Comparison of ENCODE assay signal across 26 mouse cellular contexts in genomic region chr3:100910621-100911020, GRCm38 (mm10). TPM values are rescaled to one million over a fixed set of nuclear protein-coding genes. Genes with fewer than 3 reads are reported as not detected.
DNase-seq lines count a peak whose midpoint lies in the region; ATAC-seq and TF ChIP-seq lines count a peak whose summit lies in the region.
"Had no signal": no experiment of that assay in that cellular context is flagged by ENCODE, and none has a peak within 500 bp of the region (broad histone marks: within the 10 kb centered on the region; RNA-seq: fewer than 3 reads in every experiment).

No protein-coding gene starts in this region.

- no peak overlapping the region for H3K9ac ChIP-seq in kidney, embryonic 15.5 days
- H3K9ac ChIP-seq in lung, embryonic 14.5 days: no peak overlapping the region
- H3K9ac ChIP-seq in intestine, postnatal 0 days (ENCODE audit: low read depth, low read length): no peak overlapping the region
- H3K9ac ChIP-seq in stomach, postnatal 0 days (ENCODE audit: low read length): no peak overlapping the region
- H3K9ac ChIP-seq: heart, embryonic 13.5 days; liver, embryonic 15.5 days; neural tube, embryonic 13.5 days had no signal

- H3K9me3 ChIP-seq in kidney, embryonic 15.5 days (replicated peaks): no peaks in the 10 kb centered on the region
- H3K9me3 ChIP-seq in lung, embryonic 14.5 days (ENCODE audit: low read depth, low read length): no peaks in the 10 kb centered on the region
- no peaks in the 10 kb centered on the region for H3K9me3 ChIP-seq in intestine, postnatal 0 days (ENCODE audit: control insufficient read depth)
- no peaks in the 10 kb centered on the region for H3K9me3 ChIP-seq in stomach, postnatal 0 days (ENCODE audit: control insufficient read depth, low read length)
- H3K9me3 ChIP-seq: G1E; heart, embryonic 13.5 days; liver, embryonic 15.5 days; midbrain, embryonic 10.5 days; neural tube, embryonic 13.5 days had no signal

- TF ChIP-seq EP300 in stomach, postnatal 0 days (optimal IDR thresholded peaks at IDR 0.05): no peak

- 38% methylated on average over 5 of the region's 5 CpGs for WGBS in kidney, embryonic 15.5 days
- 39% methylated on average over 5 of the region's 5 CpGs for WGBS in lung, embryonic 14.5 days
- WGBS in lung, adult 2 months: 57% methylated on average over 5 of the region's 5 CpGs
- WGBS in intestine, postnatal 0 days: 40% methylated on average over 5 of the region's 5 CpGs
- WGBS in stomach, postnatal 0 days: 36% methylated on average over 5 of the region's 5 CpGs

- no peak for TF ChIP-seq POLR2A in lung, adult 2 months (IDR thresholded peaks at IDR 0.05; ENCODE audit: borderline replicate concordance, extremely low read depth, low read depth, low read length)

- no peak for DNase-seq in kidney, adult 9 months
- peak; percentile 30 for DNase-seq in lung, embryonic 14.5 days
- no peak for DNase-seq in lung, adult 2 months
- DNase-seq in stomach, postnatal 0 days (ENCODE audit: low spot score): no peak
- no peak for DNase-seq in layer of hippocampus, adult 8-10 months (ENCODE audit: low spot score in 2 of 2)
- DNase-seq in B cell, adult 2 months: no peak
- DNase-seq: adrenal gland, postnatal 36 days; cerebellum, adult 11-12 months; cerebellum, postnatal 10 days; gastrocnemius, adult 2 months; heart, postnatal 14 days; liver; retina, postnatal 1 day had no signal

- H3K27ac ChIP-seq in kidney, embryonic 15.5 days: peak overlapping the region; percentile 48; the same call in 1 of the 2 replicates
- peak overlapping the region; percentile 2 for H3K27ac ChIP-seq in lung, embryonic 14.5 days (ENCODE audit: low read depth)
- H3K27ac ChIP-seq in intestine, postnatal 0 days (ENCODE audit: low read depth, low read length): no peak overlapping the region
- peak overlapping the region; percentile 61 for H3K27ac ChIP-seq in stomach, postnatal 0 days (replicated peaks)
- H3K27ac ChIP-seq: gastrocnemius, adult 2 months; heart, embryonic 13.5 days; hindbrain, postnatal 0 days; liver, embryonic 15.5 days; midbrain, embryonic 10.5 days; neural tube, embryonic 13.5 days had no signal

- TF ChIP-seq CTCF in lung, embryonic 14.5 days (IDR thresholded peaks at IDR 0.05; ENCODE audit: low read depth): no peak
- TF ChIP-seq CTCF in lung, adult 2 months (IDR thresholded peaks at IDR 0.05; ENCODE audit: insufficient read depth, low read length): no peak
- TF ChIP-seq CTCF in intestine, postnatal 0 days (IDR thresholded peaks at IDR 0.05; ENCODE audit: low read depth): 0 out of 2 replicates have a peak, but pooled peaks have one; percentile 8
- TF ChIP-seq CTCF in stomach, postnatal 0 days (IDR thresholded peaks at IDR 0.05; ENCODE audit: low read depth): no peak

- H3K27me3 ChIP-seq in kidney, embryonic 15.5 days: no peaks in the 10 kb centered on the region
- no peaks in the 10 kb centered on the region for H3K27me3 ChIP-seq in lung, embryonic 14.5 days (ENCODE audit: insufficient read depth, low read length)
- H3K27me3 ChIP-seq in intestine, postnatal 0 days (replicated peaks; ENCODE audit: control insufficient read depth, insufficient read depth, low read length): no peaks in the 10 kb centered on the region
- H3K27me3 ChIP-seq in stomach, postnatal 0 days (ENCODE audit: control insufficient read depth, insufficient read depth, low read length): no peaks in the 10 kb centered on the region
- H3K27me3 ChIP-seq: CH12.LX; heart, embryonic 13.5 days; liver, embryonic 15.5 days; neural tube, embryonic 13.5 days; Patski had no signal

- no peak for ATAC-seq in kidney, embryonic 15.5 days (replicated peaks; ENCODE audit: low FRiP score)
- ATAC-seq in lung, embryonic 14.5 days (ENCODE audit: insufficient read depth): no peak
- no peak for ATAC-seq in intestine, postnatal 0 days
- ATAC-seq in stomach, postnatal 0 days (ENCODE audit: low FRiP score, low TSS enrichment): no peak
- ATAC-seq: hindbrain, postnatal 0 days; lung, postnatal 0 days; midbrain, embryonic 16.5 days; Patski had no signal

- peaks cover 10% of the 10 kb centered on the region; the same call in 1 of the 2 replicates for H3K4me1 ChIP-seq in kidney, embryonic 15.5 days
- no peaks in the 10 kb centered on the region for H3K4me1 ChIP-seq in lung, embryonic 14.5 days (ENCODE audit: insufficient read depth)
- H3K4me1 ChIP-seq in lung, adult 2 months (ENCODE audit: control insufficient read depth, insufficient read depth, low read length): no peaks in the 10 kb centered on the region
- H3K4me1 ChIP-seq in intestine, postnatal 0 days (replicated peaks; ENCODE audit: control insufficient read depth, insufficient read depth, low read length): no peaks in the 10 kb centered on the region
- H3K4me1 ChIP-seq in stomach, postnatal 0 days (replicated peaks; ENCODE audit: control insufficient read depth, insufficient read depth): no peaks in the 10 kb centered on the region; the same call in 1 of the 2 replicates
- H3K4me1 ChIP-seq: liver, embryonic 15.5 days; midbrain, embryonic 10.5 days had no signal

- H3K36me3 ChIP-seq in kidney, embryonic 15.5 days: no peaks in the 10 kb centered on the region
- H3K36me3 ChIP-seq in lung, embryonic 14.5 days (ENCODE audit: insufficient read depth): no peaks in the 10 kb centered on the region
- H3K36me3 ChIP-seq in intestine, postnatal 0 days (ENCODE audit: control insufficient read depth, insufficient read depth): no peaks in the 10 kb centered on the region
- H3K36me3 ChIP-seq in stomach, postnatal 0 days (ENCODE audit: control insufficient read depth, insufficient read depth, low read length): no peaks in the 10 kb centered on the region
- H3K36me3 ChIP-seq: G1E; heart, embryonic 13.5 days; liver, embryonic 15.5 days; midbrain, embryonic 10.5 days; neural tube, embryonic 13.5 days had no signal

- H3K4me3 ChIP-seq in kidney, embryonic 15.5 days (replicated peaks): no peak overlapping the region
- H3K4me3 ChIP-seq in lung, embryonic 14.5 days (ENCODE audit: low read depth, low read length): no peak overlapping the region
- no peak overlapping the region for H3K4me3 ChIP-seq in lung, adult 2 months (replicated peaks; ENCODE audit: extremely low read depth, low read depth, low read length)
- no peak overlapping the region for H3K4me3 ChIP-seq in intestine, postnatal 0 days (ENCODE audit: low read depth, low read length)
- H3K4me3 ChIP-seq in stomach, postnatal 0 days (ENCODE audit: low read depth, low read length): no peak overlapping the region
- H3K4me3 ChIP-seq: gastrocnemius, adult 2 months; heart, embryonic 13.5 days; liver, embryonic 15.5 days; midbrain, embryonic 10.5 days; myocyte; neural tube, embryonic 13.5 days had no signal

- H3K4me2 ChIP-seq in kidney, embryonic 15.5 days: 0 out of 2 replicates have a peak overlapping the region, but pooled peaks have one; percentile 0
- no peak overlapping the region for H3K4me2 ChIP-seq in lung, embryonic 14.5 days
- no peak overlapping the region for H3K4me2 ChIP-seq in intestine, postnatal 0 days (replicated peaks; ENCODE audit: low read depth)
- no peak overlapping the region for H3K4me2 ChIP-seq in stomach, postnatal 0 days (replicated peaks; ENCODE audit: low read depth)
- H3K4me2 ChIP-seq: heart, embryonic 13.5 days; liver, embryonic 15.5 days; neural tube, embryonic 13.5 days had no signal

RNA-seq across cellular contexts. Expression of gene Trim45, which starts 11.4 kb away (rescaled TPM):
- 5.2 and 7.4 TPM in 2 replicates for polyA plus RNA-seq in kidney, embryonic 15.5 days (2015; fragmentation: Nextera tagmentation; extraction: Ambion mirVana)
- 2.8 and 4.3 TPM in 2 replicates for polyA plus RNA-seq in lung, embryonic 14.5 days (2014; fragmentation: Nextera tagmentation; extraction: Ambion mirVana)
- 2.2 and 2.7 TPM in 2 replicates for polyA plus RNA-seq in lung, adult 2 months (2012; rRNA removed)
- 1.6 TPM in 2 replicates for polyA plus RNA-seq in intestine, postnatal 0 days (2015; fragmentation: Nextera tagmentation; extraction: Ambion mirVana)
- polyA plus RNA-seq in stomach, postnatal 0 days (2015; fragmentation: Nextera tagmentation; extraction: Ambion mirVana): 2.6 and 2.8 TPM in 2 replicates
- 10 to 100 TPM in 1 of 4 experiments, 1 to 10 TPM in 3; 8.8 to 10.3 (median 9.6) TPM for total RNA-seq in layer of hippocampus, adult 8-10 months (2022)

RNA-seq across cellular contexts. Expression of gene Ttf2, which starts 58.8 kb away (rescaled TPM):
- 19.0 and 19.9 TPM in 2 replicates for polyA plus RNA-seq in kidney, embryonic 15.5 days (2015; fragmentation: Nextera tagmentation; extraction: Ambion mirVana)
- polyA plus RNA-seq in lung, embryonic 14.5 days (2014; fragmentation: Nextera tagmentation; extraction: Ambion mirVana): 26.4 and 27.7 TPM in 2 replicates
- polyA plus RNA-seq in lung, adult 2 months (2012; rRNA removed): 2.3 and 3.0 TPM in 2 replicates
- polyA plus RNA-seq in intestine, postnatal 0 days (2015; fragmentation: Nextera tagmentation; extraction: Ambion mirVana): 2.7 and 3.4 TPM in 2 replicates
- polyA plus RNA-seq in stomach, postnatal 0 days (2015; fragmentation: Nextera tagmentation; extraction: Ambion mirVana): 3.6 and 4.1 TPM in 2 replicates
- total RNA-seq in layer of hippocampus, adult 8-10 months (2022): 1 to 10 TPM; 1.2 to 1.9 (median 1.7) TPM
